Mouse (Mus musculus) intestine, embryonic 16.5 days (tissue): Measurements from ENCODE around the gene Ltb4r2. TPM values are rescaled to one million over a fixed set of nuclear protein-coding genes. Genes with fewer than 3 reads are reported as not detected.
A peak's percentile ranks its signal among the peaks of the same experiment; 100 is the strongest.

Experiments used
- ATAC-seq: fragments of 200-750 bp; cut with Nextera tagmentation; 2 replicates; pipeline ENCODE4 v1.8.0; 2017; ENCODE audit warnings: moderate TSS enrichment, moderate library complexity
- H3K27ac ChIP-seq: fragments of 300-500 bp; sonication (generic); 2 replicates; pipeline ENCODE4 v1.5.1; 2014; ENCODE audit warnings: mild to moderate bottlenecking, low read length
- H3K27me3 ChIP-seq: fragments of 300-500 bp; sonication (generic); replicated peaks from 2 replicates; pipeline ENCODE4 v1.6.1; 2014; ENCODE audit warnings: low read length, control low read depth, mixed read lengths; ENCODE audit not compliant: control insufficient read depth, insufficient read depth
- H3K36me3 ChIP-seq: fragments of 300-500 bp; sonication (generic); 2 replicates; pipeline ENCODE4 v1.6.1; 2014; ENCODE audit warnings: low read length, control low read depth; ENCODE audit not compliant: control insufficient read depth, insufficient read depth
- H3K4me1 ChIP-seq: fragments of 300-500 bp; sonication (generic); 2 replicates; pipeline ENCODE4 v1.6.1; 2014; ENCODE audit warnings: low read length, control low read depth, mixed read lengths; ENCODE audit not compliant: control insufficient read depth, insufficient read depth
- H3K4me2 ChIP-seq: fragments of 300-500 bp; sonication (generic); 2 replicates; pipeline ENCODE4 v1.6.1; 2014; ENCODE audit warnings: low read depth, low read length, control low read depth
- H3K4me3 ChIP-seq: fragments of 300-500 bp; sonication (generic); 2 replicates; pipeline ENCODE4 v1.5.1; 2014; ENCODE audit warnings: mild to moderate bottlenecking, low read length
- H3K9ac ChIP-seq: fragments of 300-500 bp; sonication (generic); 2 replicates; pipeline ENCODE4 v1.6.1; 2014; ENCODE audit warnings: low read depth, low read length
- H3K9me3 ChIP-seq: fragments of 300-500 bp; sonication (generic); 2 replicates; pipeline ENCODE4 v1.6.1; 2016; ENCODE audit warnings: low read length, control low read depth; ENCODE audit not compliant: control insufficient read depth
- WGBS: fragments of 180-500 bp; shearing (Covaris S2); extraction: QIAGEN DNeasy Blood & Tissue Kit; methylation state at CpG from one replicate; pipeline ENCODE4 v1.1.7; 2014; 5-methylcytosine and 5-hydroxymethylcytosine counted together
- polyA plus RNA-seq: library from polyadenylated mRNA; unstranded; fragments of >200 nt; fragmentation: Nextera tagmentation; extraction: Ambion mirVana; gene quantifications from 2 replicates; pipeline ENCODE4 v1.2.1, GENCODE M21; 2015

Ltb4r2 gene
- polyA plus RNA-seq, 1 experiment from 2014 or later, result 0.35 TPM

GRCm38 (mm10) chr14:55768555-55768954 lies 7.3 kb downstream of the Ltb4r2 start:
- 87% methylated on average over 6 of the region's 6 CpGs for WGBS
- H3K27ac ChIP-seq, result no peak overlapping the region
- no peak overlapping the region for H3K4me3 ChIP-seq
- peaks cover 11% of the 10 kb centered on the region for H3K27me3 ChIP-seq
- H3K9ac ChIP-seq, result no peak overlapping the region; the same call in 1 of the 2 replicates
- ATAC-seq, result no peak
- no peaks in the 10 kb centered on the region for H3K9me3 ChIP-seq
- no peak overlapping the region for H3K4me2 ChIP-seq
- peaks cover 13% of the 10 kb centered on the region for H3K4me1 ChIP-seq
- H3K36me3 ChIP-seq, result no peaks in the 10 kb centered on the region

GRCm38 (mm10) chr14:55769087-55769703 lies 8.0 kb downstream of the Ltb4r2 start:
- H3K9me3 ChIP-seq, result no peaks in the 10 kb centered on the region
- H3K27ac ChIP-seq, result no peak overlapping the region
- ATAC-seq, result no peak
- no peak overlapping the region for H3K4me2 ChIP-seq
- H3K36me3 ChIP-seq, result no peaks in the 10 kb centered on the region
- H3K4me3 ChIP-seq, result no peak overlapping the region
- WGBS, result 74% methylated on average over 16 of the region's 16 CpGs
- peaks cover 11% of the 10 kb centered on the region for H3K27me3 ChIP-seq
- H3K4me1 ChIP-seq, result peaks cover 13% of the 10 kb centered on the region
- no peak overlapping the region for H3K9ac ChIP-seq

- no peak; the same call in 1 of the 2 replicates for ATAC-seq
- Histone ChIP-seq H3K4me3 (no peak overlapping the region), H3K9me3 (no peaks in the 10 kb centered on the region), H3K27ac (peak overlapping the region; percentile 38), H3K27me3 (no peaks in the 10 kb centered on the region), H3K36me3 (no peaks in the 10 kb centered on the region), H3K4me1 (peaks cover 22% of the 10 kb centered on the region), H3K4me2 (no peak overlapping the region), H3K9ac (no peak overlapping the region)
- WGBS, result 40% methylated on average over 7 of the region's 7 CpGs
Measured at GRCm38 (mm10) chr14:55776711-55777110, 15.5 kb downstream of the Ltb4r2 start.

- H3K9me3 ChIP-seq, result no peaks in the 10 kb centered on the region
- H3K4me1 ChIP-seq, result peaks cover 19% of the 10 kb centered on the region
- peak overlapping the region; percentile 34; the same call in 1 of the 2 replicates for H3K9ac ChIP-seq
- no peaks in the 10 kb centered on the region for H3K27me3 ChIP-seq
- no peak overlapping the region for H3K4me3 ChIP-seq
- ATAC-seq, result peak; percentile 54
- H3K27ac ChIP-seq, result peak overlapping the region; percentile 38
- no peaks in the 10 kb centered on the region for H3K36me3 ChIP-seq
- 14% methylated on average over 3 of the region's 3 CpGs for WGBS
- no peak overlapping the region for H3K4me2 ChIP-seq
Measured at GRCm38 (mm10) chr14:55777176-55777575, 15.9 kb downstream of the Ltb4r2 start.

- no peak for ATAC-seq
- H3K9ac ChIP-seq, result 0 out of 2 replicates have a peak overlapping the region, but pooled peaks have one; percentile 34
- no peak overlapping the region for H3K4me2 ChIP-seq
- no peaks in the 10 kb centered on the region for H3K36me3 ChIP-seq
- no peaks in the 10 kb centered on the region for H3K9me3 ChIP-seq
- no peak overlapping the region for H3K27ac ChIP-seq
- no peak overlapping the region for H3K4me3 ChIP-seq
- peaks cover 24% of the 10 kb centered on the region for H3K4me1 ChIP-seq
- no peaks in the 10 kb centered on the region for H3K27me3 ChIP-seq
- 80% methylated on average over 11 of the region's 11 CpGs for WGBS
Measured at GRCm38 (mm10) chr14:55777806-55778205, 16.6 kb downstream of the Ltb4r2 start.

GRCm38 (mm10) chr14:55778686-55779085 lies 17.5 kb downstream of the Ltb4r2 start:
- Histone ChIP-seq H3K36me3 (no peaks in the 10 kb centered on the region), H3K4me2 (no peak overlapping the region), H3K9ac (no peak overlapping the region), H3K27me3 (no peaks in the 10 kb centered on the region), H3K4me1 (peaks cover 25% of the 10 kb centered on the region), H3K4me3 (no peak overlapping the region), H3K9me3 (no peaks in the 10 kb centered on the region), H3K27ac (no peak overlapping the region)
- 92% methylated on average over 15 of the region's 15 CpGs for WGBS
- ATAC-seq, result no peak

GRCm38 (mm10) chr14:55779656-55780055 lies 18.4 kb downstream of the Ltb4r2 start:
- no peak overlapping the region for H3K27ac ChIP-seq
- ATAC-seq, result no peak
- no peak overlapping the region for H3K4me3 ChIP-seq
- no peaks in the 10 kb centered on the region for H3K27me3 ChIP-seq
- 60% methylated on average over 16 of the region's 16 CpGs for WGBS
- H3K4me2 ChIP-seq, result no peak overlapping the region
- no peaks in the 10 kb centered on the region for H3K36me3 ChIP-seq
- no peak overlapping the region for H3K9ac ChIP-seq
- no peaks in the 10 kb centered on the region for H3K9me3 ChIP-seq
- peaks cover 25% of the 10 kb centered on the region for H3K4me1 ChIP-seq

GRCm38 (mm10) chr14:55780736-55781135 lies 19.5 kb downstream of the Ltb4r2 start:
- H3K27me3 ChIP-seq, result no peaks in the 10 kb centered on the region
- no peak for ATAC-seq
- H3K9ac ChIP-seq, result no peak overlapping the region
- no peak overlapping the region for H3K4me3 ChIP-seq
- H3K27ac ChIP-seq, result no peak overlapping the region
- H3K9me3 ChIP-seq, result no peaks in the 10 kb centered on the region
- H3K4me2 ChIP-seq, result no peak overlapping the region
- 82% methylated on average over 11 of the region's 11 CpGs for WGBS
- peaks cover 25% of the 10 kb centered on the region for H3K4me1 ChIP-seq
- no peaks in the 10 kb centered on the region for H3K36me3 ChIP-seq

- H3K9me3 ChIP-seq, result no peaks in the 10 kb centered on the region
Measured at GRCm38 (mm10) chr14:55781310-55781709, 20.1 kb downstream of the Ltb4r2 start.

More at GRCm38 (mm10) chr14:55781310-55781709, 20.1 kb downstream of the Ltb4r2 start:
- ATAC-seq, result peak; percentile 70
- Histone ChIP-seq H3K4me2 (peak overlapping the region; percentile 42), H3K4me1 (peaks cover 25% of the 10 kb centered on the region), H3K36me3 (no peaks in the 10 kb centered on the region), H3K27me3 (no peaks in the 10 kb centered on the region), H3K4me3 (no peak overlapping the region; the same call in 1 of the 2 replicates), H3K27ac (no peak overlapping the region), H3K9ac (no peak overlapping the region)
- 17% methylated on average over 14 of the region's 14 CpGs for WGBS
